Mouse (Mus musculus): Measurements from ENCODE around the gene Arid1a. TPM values are rescaled to one million over a fixed set of nuclear protein-coding genes. Genes with fewer than 3 reads are reported as not detected.
"Not testable (repeated sequence)": the region's sequence is repeated elsewhere in the genome, so short reads cannot be mapped to it uniquely, and the experiment has no call there.

Arid1a gene
- polyA plus RNA-seq, 1 experiment from 2014 or later, result 37.8 TPM

DNA sequence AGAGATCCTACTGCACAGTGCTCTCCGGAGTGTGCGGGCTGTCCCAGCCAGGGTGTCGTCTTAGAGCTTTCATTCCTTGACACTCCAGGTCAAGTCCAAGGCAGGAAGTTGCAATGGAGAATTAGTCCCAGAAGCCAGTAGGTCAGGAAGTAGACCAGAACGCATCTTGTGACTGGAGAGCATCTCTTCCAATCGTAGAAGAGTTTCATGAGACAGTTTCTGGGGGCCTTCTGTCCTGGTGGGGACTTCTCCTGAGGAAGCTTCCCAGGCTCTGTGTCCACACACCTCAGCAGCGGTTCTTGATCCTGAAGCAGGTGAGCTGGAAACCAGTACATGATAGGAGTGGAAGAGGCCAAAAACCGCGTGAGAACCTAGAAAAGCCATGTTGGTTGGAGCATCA lies 94.1 kb downstream of the Arid1a start:
- no peak overlapping the region for H3K27ac ChIP-seq
- ATAC-seq (ENCODE audit: low FRiP score) (no peak), DNase-seq (ENCODE audit: low spot score) (no peak)
- H3K9ac ChIP-seq, result no peak overlapping the region
- 89% methylated on average over 8 of the region's 8 CpGs for WGBS
- H3K4me3 ChIP-seq (replicated peaks; ENCODE audit: low read length), result no peak overlapping the region
- no peak overlapping the region for H3K4me2 ChIP-seq (replicated peaks)
- no peaks in the 10 kb centered on the region for H3K9me3 ChIP-seq (ENCODE audit: control insufficient read depth, low read length)
- peaks cover 6% of the 10 kb centered on the region; the same call in 1 of the 2 replicates for H3K36me3 ChIP-seq (replicated peaks; ENCODE audit: control insufficient read depth, insufficient read depth)
- H3K27me3 ChIP-seq (ENCODE audit: control insufficient read depth, insufficient read depth, low read length), result no peaks in the 10 kb centered on the region
- H3K4me1 ChIP-seq (replicated peaks; ENCODE audit: control insufficient read depth, insufficient read depth, low read length), result peaks cover 20% of the 10 kb centered on the region

DNA sequence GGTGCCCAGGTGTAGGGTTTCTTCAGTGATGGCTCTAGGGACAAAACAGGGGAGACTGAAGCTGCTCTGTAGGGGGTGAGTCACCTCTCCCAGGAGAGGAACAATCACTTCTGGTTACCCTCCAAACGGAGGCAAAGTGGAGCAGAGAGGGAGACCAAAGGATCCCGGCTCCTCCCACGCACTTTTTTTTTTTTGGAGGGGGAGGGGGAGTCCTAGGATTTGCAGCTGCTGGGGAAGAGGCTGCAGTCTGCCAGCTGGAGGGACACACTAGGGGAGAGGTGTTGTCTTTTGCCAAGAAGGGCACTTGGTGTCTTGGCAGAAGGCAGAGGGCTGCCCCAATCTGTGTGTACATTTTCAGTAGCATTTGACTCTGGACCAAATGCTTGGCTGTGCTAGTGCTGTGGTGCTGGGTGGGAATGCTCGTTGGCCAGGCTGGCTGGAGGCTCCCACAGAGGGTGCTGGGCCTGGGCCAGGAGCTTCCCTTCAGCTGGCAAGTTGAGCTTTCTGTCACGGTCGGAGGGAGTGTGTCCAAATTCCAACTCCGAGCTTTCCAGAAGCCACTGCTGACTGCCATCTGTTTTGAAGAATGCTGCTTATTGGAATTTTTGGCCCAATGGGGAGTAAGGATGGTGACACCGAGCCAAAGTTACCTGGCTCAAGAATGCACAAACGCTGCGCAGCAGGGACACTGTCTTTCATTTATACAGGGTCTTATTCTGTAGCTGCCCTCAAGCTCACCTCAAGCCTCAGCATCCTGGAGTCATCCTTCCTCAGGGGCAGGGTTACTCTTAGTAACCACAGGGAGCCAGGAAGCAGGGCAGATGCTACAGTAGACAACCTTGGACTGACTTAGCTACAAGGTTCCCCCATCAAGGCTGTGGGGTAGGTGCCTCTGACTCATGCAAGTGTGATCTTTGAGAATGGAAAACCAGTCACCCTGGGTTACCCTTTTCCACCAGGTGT lies 96.1 kb downstream of the Arid1a start:
- Histone ChIP-seq H3K9ac (peak overlapping the region; percentile 47), H3K36me3 (replicated peaks; ENCODE audit: control insufficient read depth, insufficient read depth) (peaks cover 6% of the 10 kb centered on the region; the same call in 1 of the 2 replicates), H3K27ac (peak overlapping the region; percentile 84), H3K4me3 (replicated peaks; ENCODE audit: low read length) (peak overlapping the region; percentile 18), H3K4me1 (replicated peaks; ENCODE audit: control insufficient read depth, insufficient read depth, low read length) (peaks cover 20% of the 10 kb centered on the region), H3K4me2 (replicated peaks) (peak overlapping the region; percentile 28), H3K27me3 (ENCODE audit: control insufficient read depth, insufficient read depth, low read length) (no peaks in the 10 kb centered on the region), H3K9me3 (ENCODE audit: control insufficient read depth, low read length) (no peaks in the 10 kb centered on the region)
- peak; percentile 84 for ATAC-seq (ENCODE audit: low FRiP score)
- peak; percentile 81 for DNase-seq (ENCODE audit: low spot score)
- 16% methylated on average over 10 of the region's 10 CpGs for WGBS

DNA sequence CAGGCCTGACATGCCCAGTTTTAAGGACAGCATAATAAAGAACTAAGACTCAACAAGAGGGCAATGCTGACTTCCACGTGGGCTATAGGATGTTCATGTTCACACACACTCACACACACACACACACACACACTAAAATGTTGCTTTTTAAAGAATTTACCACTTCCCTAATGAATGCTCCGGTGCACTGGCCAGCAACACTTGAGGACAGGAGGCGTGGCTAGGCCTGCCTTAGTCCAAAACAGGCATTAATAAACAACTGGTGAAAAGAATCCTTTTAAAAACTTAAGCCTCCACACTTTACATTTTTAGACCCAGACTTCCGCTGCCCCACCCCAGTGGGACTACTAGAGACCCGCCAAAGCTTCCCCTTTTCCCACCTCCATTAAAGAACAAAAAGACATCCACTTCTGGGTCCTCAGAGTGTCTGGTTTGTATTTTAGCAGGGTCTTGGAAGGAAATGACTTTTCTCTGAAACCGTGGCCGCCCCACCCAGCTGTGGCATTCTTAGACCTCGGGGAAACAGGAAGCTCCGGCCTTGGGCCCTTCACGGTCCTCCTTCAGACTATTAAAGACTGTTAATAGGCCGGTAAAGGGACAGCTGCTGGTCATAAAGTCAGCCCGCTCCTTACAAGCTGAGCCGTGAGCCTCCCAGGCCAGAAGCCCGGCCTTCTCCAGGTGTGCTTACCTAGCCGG lies 96.9 kb downstream of the Arid1a start:
- ATAC-seq (ENCODE audit: low FRiP score), result no peak; the same call in 1 of the 2 replicates
- Histone ChIP-seq H3K36me3 (replicated peaks; ENCODE audit: control insufficient read depth, insufficient read depth) (peaks cover 6% of the 10 kb centered on the region; the same call in 1 of the 2 replicates), H3K9me3 (ENCODE audit: control insufficient read depth, low read length) (no peaks in the 10 kb centered on the region), H3K27me3 (ENCODE audit: control insufficient read depth, insufficient read depth, low read length) (no peaks in the 10 kb centered on the region), H3K27ac (peak overlapping the region; percentile 84), H3K4me2 (replicated peaks) (peak overlapping the region; percentile 28), H3K9ac (peak overlapping the region; percentile 47), H3K4me3 (replicated peaks; ENCODE audit: low read length) (peak overlapping the region; percentile 18), H3K4me1 (replicated peaks; ENCODE audit: control insufficient read depth, insufficient read depth, low read length) (peaks cover 20% of the 10 kb centered on the region)
- 18% methylated on average over 15 of the region's 15 CpGs for WGBS
- DNase-seq (ENCODE audit: low spot score), result no peak

DNA sequence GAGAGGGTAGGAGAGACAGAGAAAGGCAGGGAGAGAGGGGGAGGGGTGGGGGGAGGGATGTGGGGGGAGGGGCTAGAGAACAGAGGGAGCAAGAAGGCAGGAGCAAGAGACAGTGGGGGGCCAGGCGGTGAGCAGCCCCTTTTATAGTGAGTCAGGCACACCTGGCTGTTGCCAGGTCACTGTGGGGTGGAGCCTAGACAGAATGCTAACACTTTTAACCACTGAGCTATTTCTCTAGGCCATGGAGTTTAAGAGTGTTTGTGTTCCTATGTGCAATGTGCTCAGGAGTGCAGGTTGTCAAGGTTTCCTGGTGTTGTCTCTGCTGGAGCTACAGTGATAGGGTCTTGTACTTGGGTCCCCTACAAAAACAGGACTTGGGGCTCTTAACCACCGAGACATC lies 97.8 kb downstream of the Arid1a start:
- Histone ChIP-seq H3K27ac (no peak overlapping the region), H3K27me3 (ENCODE audit: control insufficient read depth, insufficient read depth, low read length) (no peaks in the 10 kb centered on the region), H3K9me3 (ENCODE audit: control insufficient read depth, low read length) (no peaks in the 10 kb centered on the region), H3K4me2 (replicated peaks) (no peak overlapping the region; the same call in 1 of the 2 replicates), H3K4me3 (replicated peaks; ENCODE audit: low read length) (no peak overlapping the region), H3K9ac (no peak overlapping the region), H3K4me1 (replicated peaks; ENCODE audit: control insufficient read depth, insufficient read depth, low read length) (peaks cover 16% of the 10 kb centered on the region), H3K36me3 (replicated peaks; ENCODE audit: control insufficient read depth, insufficient read depth) (peaks cover 6% of the 10 kb centered on the region; the same call in 1 of the 2 replicates)
- ATAC-seq (ENCODE audit: low FRiP score) (no peak), DNase-seq (ENCODE audit: low spot score) (no peak)
- 42% methylated on average over 2 of the region's 2 CpGs for WGBS

DNA sequence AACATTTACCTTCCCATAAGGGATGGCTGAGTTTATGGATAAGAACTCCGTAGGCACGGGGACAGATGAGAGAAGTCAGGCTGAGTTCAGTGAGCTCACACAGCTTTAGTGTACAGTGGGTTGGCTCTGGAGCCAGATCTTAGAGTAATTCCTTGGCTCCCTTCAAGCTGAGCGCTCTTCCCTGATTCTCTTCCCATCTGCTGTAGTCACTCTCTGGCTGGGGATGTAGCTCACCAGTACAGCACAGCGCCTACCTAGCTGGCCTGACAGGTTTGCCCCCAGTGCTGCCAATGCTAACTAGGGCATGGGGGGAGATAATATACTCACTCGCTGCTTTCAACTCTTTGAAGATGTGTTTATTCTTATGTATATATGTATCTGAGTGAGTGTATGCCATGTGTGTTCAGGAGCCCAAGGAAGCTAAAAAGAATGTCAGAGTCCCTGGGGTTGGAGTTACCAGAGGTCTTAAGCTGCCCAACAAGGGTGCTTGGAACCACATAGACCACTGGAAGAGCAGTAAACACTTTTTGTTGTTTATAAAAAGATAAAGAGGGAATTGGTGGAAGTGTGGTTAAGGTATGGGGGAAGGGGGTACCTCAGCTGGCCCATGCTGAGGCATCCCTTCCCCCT lies 98.6 kb downstream of the Arid1a start:
- no peak overlapping the region for H3K4me3 ChIP-seq (replicated peaks; ENCODE audit: low read length)
- DNase-seq (ENCODE audit: low spot score) (no peak), ATAC-seq (ENCODE audit: low FRiP score) (no peak)
- no peak overlapping the region for H3K9ac ChIP-seq
- no peak overlapping the region for H3K4me2 ChIP-seq (replicated peaks)
- H3K27me3 ChIP-seq (ENCODE audit: control insufficient read depth, insufficient read depth, low read length), result no peaks in the 10 kb centered on the region
- H3K36me3 ChIP-seq (replicated peaks; ENCODE audit: control insufficient read depth, insufficient read depth), result peaks cover 6% of the 10 kb centered on the region; the same call in 1 of the 2 replicates
- 48% methylated on average over 5 of the region's 5 CpGs for WGBS
- peaks cover 16% of the 10 kb centered on the region for H3K4me1 ChIP-seq (replicated peaks; ENCODE audit: control insufficient read depth, insufficient read depth, low read length)
- no peak overlapping the region for H3K27ac ChIP-seq
- no peaks in the 10 kb centered on the region for H3K9me3 ChIP-seq (ENCODE audit: control insufficient read depth, low read length)

DNA sequence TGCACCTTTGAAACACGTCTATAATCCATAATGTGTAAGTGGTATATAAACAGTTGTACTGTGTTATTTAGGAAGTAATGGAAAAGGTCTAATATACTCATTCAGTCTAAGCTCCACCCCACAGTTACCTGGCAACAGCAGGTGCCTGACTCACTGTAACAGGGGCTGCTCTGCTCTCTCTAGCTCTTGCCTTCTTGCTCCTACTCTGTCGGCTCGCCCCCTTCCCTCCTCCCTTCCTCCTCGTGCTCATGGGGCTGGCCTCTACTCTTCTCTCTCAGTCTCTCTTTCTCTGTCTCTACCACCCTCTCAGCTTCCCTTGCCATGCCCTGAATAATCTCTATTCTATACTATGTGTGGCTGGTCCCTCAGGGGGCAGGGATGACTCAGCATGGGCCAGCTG lies 99.6 kb downstream of the Arid1a start:
- DNase-seq (ENCODE audit: low spot score), result no peak
- Histone ChIP-seq H3K4me2 (replicated peaks) (no peak overlapping the region), H3K36me3 (replicated peaks; ENCODE audit: control insufficient read depth, insufficient read depth) (no peaks in the 10 kb centered on the region), H3K27ac (no peak overlapping the region), H3K9ac (no peak overlapping the region), H3K4me3 (replicated peaks; ENCODE audit: low read length) (no peak overlapping the region), H3K9me3 (ENCODE audit: control insufficient read depth, low read length) (no peaks in the 10 kb centered on the region), H3K4me1 (replicated peaks; ENCODE audit: control insufficient read depth, insufficient read depth, low read length) (peaks cover 16% of the 10 kb centered on the region), H3K27me3 (ENCODE audit: control insufficient read depth, insufficient read depth, low read length) (no peaks in the 10 kb centered on the region)
- no peak for ATAC-seq (ENCODE audit: low FRiP score)
- WGBS, result 33% methylated on average over 4 of the region's 4 CpGs

DNA sequence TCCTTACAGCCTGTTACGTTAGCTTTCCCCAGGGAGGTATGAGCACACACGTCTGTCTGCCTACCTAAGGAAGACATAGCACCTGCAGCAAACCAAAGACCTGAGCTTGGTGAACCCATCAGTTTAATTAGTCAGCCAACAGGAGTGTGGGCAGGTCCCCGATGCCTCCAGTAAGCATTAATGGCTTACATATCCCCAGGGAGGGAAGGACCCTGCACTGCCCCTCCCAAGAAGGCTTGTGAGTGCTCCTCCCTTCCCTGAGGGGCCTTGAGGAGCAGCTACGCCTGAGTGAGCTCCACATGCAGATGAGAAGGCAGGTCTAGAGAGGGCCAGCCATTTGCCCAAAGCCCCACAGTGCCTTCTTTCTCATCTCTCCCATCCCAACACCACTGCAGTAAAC lies 100.3 kb downstream of the Arid1a start:
- DNase-seq (ENCODE audit: low spot score) (no peak), ATAC-seq (ENCODE audit: low FRiP score) (no peak)
- no peak overlapping the region for H3K4me2 ChIP-seq (replicated peaks)
- H3K4me3 ChIP-seq (replicated peaks; ENCODE audit: low read length), result no peak overlapping the region
- H3K9me3 ChIP-seq (ENCODE audit: control insufficient read depth, low read length), result no peaks in the 10 kb centered on the region
- H3K27me3 ChIP-seq (ENCODE audit: control insufficient read depth, insufficient read depth, low read length), result no peaks in the 10 kb centered on the region
- H3K9ac ChIP-seq, result no peak overlapping the region
- H3K4me1 ChIP-seq (replicated peaks; ENCODE audit: control insufficient read depth, insufficient read depth, low read length), result peaks cover 16% of the 10 kb centered on the region
- no peak overlapping the region for H3K27ac ChIP-seq
- no peaks in the 10 kb centered on the region for H3K36me3 ChIP-seq (replicated peaks; ENCODE audit: control insufficient read depth, insufficient read depth)
- 36% methylated on average over 4 of the region's 4 CpGs for WGBS

GRCm38 (mm10) chr4:133654070-133654469 lies 102.5 kb downstream of the Arid1a start:
- DNase-seq (ENCODE audit: low spot score); H3K9ac ChIP-seq; H3K27me3 ChIP-seq (ENCODE audit: control insufficient read depth, insufficient read depth, low read length); ATAC-seq (ENCODE audit: low FRiP score); H3K4me1 ChIP-seq (replicated peaks; ENCODE audit: control insufficient read depth, insufficient read depth, low read length); H3K4me3 ChIP-seq (replicated peaks; ENCODE audit: low read length); H3K9me3 ChIP-seq (ENCODE audit: control insufficient read depth, low read length); H3K4me2 ChIP-seq (replicated peaks); H3K36me3 ChIP-seq (replicated peaks; ENCODE audit: control insufficient read depth, insufficient read depth); H3K27ac ChIP-seq: not testable (repeated sequence)
- WGBS, result 96% methylated on average over 5 of the region's 5 CpGs

DNA sequence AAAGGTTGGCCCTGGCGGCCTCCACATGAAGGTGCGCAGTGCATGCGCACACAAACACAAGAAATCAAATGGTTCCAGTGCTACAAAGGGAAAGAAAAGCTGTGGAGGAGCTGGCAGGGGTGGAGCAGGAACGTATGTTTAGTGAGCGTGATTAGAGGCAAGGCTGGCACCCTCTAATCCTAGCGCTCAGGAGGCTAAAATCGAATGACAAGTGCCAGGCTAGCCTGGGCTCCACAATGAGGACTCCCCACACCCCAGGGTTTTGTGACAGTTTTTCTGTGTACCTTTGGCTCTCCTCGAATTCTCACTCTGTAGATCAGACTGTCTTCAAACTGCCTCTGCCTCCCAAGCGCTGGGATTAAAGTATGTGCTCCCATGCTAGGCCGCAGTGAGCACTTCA lies 103.8 kb downstream of the Arid1a start:
- 79% methylated on average over 10 of the region's 10 CpGs for WGBS
- ATAC-seq (ENCODE audit: low FRiP score), result no peak

More for the DNA sequence above, 103.8 kb downstream of the Arid1a start:
- no peak overlapping the region for H3K9ac ChIP-seq
- DNase-seq (ENCODE audit: low spot score), result no peak
- no peak overlapping the region for H3K4me3 ChIP-seq (replicated peaks; ENCODE audit: low read length)
- no peaks in the 10 kb centered on the region for H3K9me3 ChIP-seq (ENCODE audit: control insufficient read depth, low read length)
- H3K4me1 ChIP-seq (replicated peaks; ENCODE audit: control insufficient read depth, insufficient read depth, low read length), result no peaks in the 10 kb centered on the region
- H3K27me3 ChIP-seq (ENCODE audit: control insufficient read depth, insufficient read depth, low read length), result no peaks in the 10 kb centered on the region
- no peak overlapping the region for H3K4me2 ChIP-seq (replicated peaks)
- H3K36me3 ChIP-seq (replicated peaks; ENCODE audit: control insufficient read depth, insufficient read depth), result no peaks in the 10 kb centered on the region
- no peak overlapping the region for H3K27ac ChIP-seq

Measured in hindbrain, embryonic 14.5 days (tissue).